Mouse (Mus musculus) heart, postnatal 0 days (tissue): ENCODE measurements around the gene Syce1.

ENCODE experiments used
- CTCF ChIP-seq: IDR thresholded peaks from 2 replicates; pipeline ENCODE4 v1.5.1; 2016; ENCODE audit warnings: antibody characterized with exemption, control low read depth, low read depth
- EP300 ChIP-seq: IDR thresholded peaks from 2 replicates; pipeline ENCODE4 v1.6.1; 2016; ENCODE audit warnings: antibody characterized with exemption, low read depth

DNA sequence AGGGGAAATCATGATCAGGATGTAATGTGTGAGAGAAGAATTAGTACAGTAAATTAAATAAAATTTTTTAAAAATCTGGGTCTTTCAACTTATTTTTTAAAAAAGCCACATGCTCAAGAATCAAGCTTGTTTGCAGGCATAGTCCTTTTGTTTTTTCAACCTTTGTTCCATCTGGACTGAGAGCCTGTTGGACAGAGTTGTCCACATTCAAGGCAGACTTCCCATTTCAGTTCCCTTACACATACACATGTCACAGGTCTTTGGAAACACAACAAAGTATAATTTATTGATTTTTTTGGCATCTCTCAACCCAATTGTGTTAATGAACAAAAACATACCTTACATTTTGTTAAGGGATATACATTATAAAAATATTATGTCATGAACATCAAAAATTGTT lies 33.1 kb downstream of the Syce1 start:
- no peak for TF ChIP-seq EP300
- no peak for TF ChIP-seq CTCF
